Mouse (Mus musculus): Measurements from ENCODE around the gene Clstn3.

- TF ChIP-seq POLR2A (IDR thresholded peaks at IDR 0.05; ENCODE audit: borderline replicate concordance, insufficient read depth, low read length) (no peak), CTCF (IDR thresholded peaks at IDR 0.05; ENCODE audit: borderline replicate concordance, insufficient read depth, low read depth, low read length) (no peak)
Measured at GRCm38 (mm10) chr6:124511936-124512335, 47.3 kb upstream of the Clstn3 start.

All from cerebellum, adult 2 months (tissue).